Mouse (Mus musculus) forebrain, embryonic 12.5 days (tissue): Measurements from ENCODE around the gene Ablim1. TPM values are rescaled to one million over a fixed set of nuclear protein-coding genes. Genes with fewer than 3 reads are reported as not detected.

ENCODE experiments used
- ATAC-seq: fragments of 200-750 bp; cut with Nextera tagmentation; 2 replicates; pipeline ENCODE4 v1.8.0; 2017; ENCODE audit warnings: moderate TSS enrichment; ENCODE audit not compliant: low FRiP score
- H3K27ac ChIP-seq: fragments of 300-500 bp; sonication (generic); 2 replicates; pipeline ENCODE4 v1.5.1; 2016; ENCODE audit warnings: mild to moderate bottlenecking
- H3K27me3 ChIP-seq: fragments of 300-500 bp; sonication (generic); 2 replicates; pipeline ENCODE4 v1.6.1; 2016; ENCODE audit warnings: mild to moderate bottlenecking
- H3K36me3 ChIP-seq: fragments of 300-500 bp; sonication (generic); replicated peaks from 2 replicates; pipeline ENCODE4 v1.6.1; 2016; ENCODE audit warnings: mild to moderate bottlenecking
- H3K4me1 ChIP-seq: fragments of 300-500 bp; sonication (generic); 2 replicates; pipeline ENCODE4 v1.6.1; 2016
- H3K4me2 ChIP-seq: fragments of 300-500 bp; sonication (generic); 2 replicates; pipeline ENCODE4 v1.6.1; 2016; ENCODE audit warnings: mild to moderate bottlenecking, moderate library complexity
- H3K4me3 ChIP-seq: fragments of 300-500 bp; sonication (generic); replicated peaks from 2 replicates; pipeline ENCODE4 v1.5.1; 2016; ENCODE audit warnings: mild to moderate bottlenecking
- H3K9ac ChIP-seq: fragments of 300-500 bp; sonication (generic); 2 replicates; pipeline ENCODE4 v1.6.1; 2016; ENCODE audit warnings: mild to moderate bottlenecking
- H3K9me3 ChIP-seq: fragments of 300-500 bp; sonication (generic); 2 replicates; pipeline ENCODE4 v1.6.1; 2016
- WGBS: fragments of 180-500 bp; shearing (Covaris S2); methylation state at CpG from one replicate; pipeline ENCODE4 v1.1.7; 2016; 5-methylcytosine and 5-hydroxymethylcytosine counted together
- polyA plus RNA-seq: library from polyadenylated mRNA; unstranded; fragments of >200 nt; fragmentation: Nextera tagmentation; extraction: Ambion mirVana; gene quantifications from 2 replicates; pipeline ENCODE4 v1.2.1, GENCODE M21; 2016

The Ablim1 gene
- polyA plus RNA-seq, 1 experiment from 2014 or later: 17.7 TPM

- Histone ChIP-seq H3K4me3 (no peak overlapping the region), H3K36me3 (no peaks in the 10 kb centered on the region), H3K27me3 (peaks cover 23% of the 10 kb centered on the region; the same call in 1 of the 2 replicates), H3K9me3 (no peaks in the 10 kb centered on the region), H3K4me1 (0 out of 2 replicates have a peak, but pooled peaks cover 3% of the 10 kb centered on the region), H3K4me2 (no peak overlapping the region), H3K27ac (no peak overlapping the region), H3K9ac (no peak overlapping the region)
- no peak for ATAC-seq
- WGBS: 36% methylated on average over 8 of the region's 8 CpGs
These were observed 20.4 kb upstream of the Ablim1 start for GRCm38 (mm10) chr19:57335135-57335534.

- Histone ChIP-seq H3K36me3 (no peaks in the 10 kb centered on the region), H3K9ac (no peak overlapping the region), H3K27ac (no peak overlapping the region), H3K27me3 (peaks cover 23% of the 10 kb centered on the region; the same call in 1 of the 2 replicates), H3K4me2 (no peak overlapping the region), H3K4me3 (no peak overlapping the region), H3K4me1 (0 out of 2 replicates have a peak, but pooled peaks cover 3% of the 10 kb centered on the region), H3K9me3 (no peaks in the 10 kb centered on the region)
- no peak for ATAC-seq
- 85% methylated on average over 4 of the region's 4 CpGs for WGBS
These were observed 18.6 kb upstream of the Ablim1 start for GRCm38 (mm10) chr19:57333356-57333755.

GRCm38 (mm10) chr19:57331237-57331636, 16.5 kb upstream of the Ablim1 start:
- ATAC-seq: no peak
- Histone ChIP-seq H3K36me3 (no peaks in the 10 kb centered on the region), H3K9ac (no peak overlapping the region), H3K4me3 (no peak overlapping the region), H3K9me3 (no peaks in the 10 kb centered on the region), H3K27ac (no peak overlapping the region), H3K4me2 (no peak overlapping the region), H3K27me3 (peaks cover 23% of the 10 kb centered on the region; the same call in 1 of the 2 replicates), H3K4me1 (0 out of 2 replicates have a peak, but pooled peaks cover 3% of the 10 kb centered on the region)
- 86% methylated on average over 6 of the region's 6 CpGs for WGBS

- no peak overlapping the region for H3K4me2 ChIP-seq
- no peak overlapping the region for H3K27ac ChIP-seq
- H3K9me3 ChIP-seq: no peaks in the 10 kb centered on the region
- 0 out of 2 replicates have a peak, but pooled peaks cover 3% of the 10 kb centered on the region for H3K4me1 ChIP-seq
- WGBS: 84% methylated on average over 11 of the region's 11 CpGs
- H3K9ac ChIP-seq: no peak overlapping the region
- H3K4me3 ChIP-seq: no peak overlapping the region
- H3K36me3 ChIP-seq: no peaks in the 10 kb centered on the region
- 0 out of 2 replicates have a peak, but pooled peaks cover 19% of the 10 kb centered on the region for H3K27me3 ChIP-seq
- no peak for ATAC-seq
These were observed 15.6 kb upstream of the Ablim1 start for GRCm38 (mm10) chr19:57330309-57330708.

GRCm38 (mm10) chr19:57328792-57329191, 14.1 kb upstream of the Ablim1 start:
- H3K9ac ChIP-seq: no peak overlapping the region
- no peak for ATAC-seq
- H3K27me3 ChIP-seq: peaks cover 7% of the 10 kb centered on the region; the same call in 1 of the 2 replicates
- no peak overlapping the region for H3K4me3 ChIP-seq
- no peaks in the 10 kb centered on the region for H3K9me3 ChIP-seq
- 58% methylated on average over 12 of the region's 12 CpGs for WGBS
- H3K36me3 ChIP-seq: no peaks in the 10 kb centered on the region
- no peak overlapping the region for H3K4me2 ChIP-seq
- no peaks in the 10 kb centered on the region for H3K4me1 ChIP-seq
- no peak overlapping the region for H3K27ac ChIP-seq

GRCm38 (mm10) chr19:57328269-57328668, 13.6 kb upstream of the Ablim1 start:
- Histone ChIP-seq H3K4me3 (no peak overlapping the region), H3K4me2 (no peak overlapping the region), H3K4me1 (no peaks in the 10 kb centered on the region), H3K9me3 (no peaks in the 10 kb centered on the region), H3K36me3 (no peaks in the 10 kb centered on the region), H3K9ac (no peak overlapping the region), H3K27ac (no peak overlapping the region), H3K27me3 (peaks cover 4% of the 10 kb centered on the region; the same call in 1 of the 2 replicates)
- WGBS: 98% methylated on average over 7 of the region's 7 CpGs
- no peak for ATAC-seq

- H3K4me1 ChIP-seq: no peaks in the 10 kb centered on the region
- ATAC-seq: no peak
- no peaks in the 10 kb centered on the region for H3K9me3 ChIP-seq
- H3K27ac ChIP-seq: no peak overlapping the region
- no peak overlapping the region for H3K4me3 ChIP-seq
- H3K4me2 ChIP-seq: no peak overlapping the region
- H3K27me3 ChIP-seq: no peaks in the 10 kb centered on the region; the same call in 1 of the 2 replicates
- H3K9ac ChIP-seq: no peak overlapping the region
- no peaks in the 10 kb centered on the region for H3K36me3 ChIP-seq
These were observed 13.0 kb upstream of the Ablim1 start for GRCm38 (mm10) chr19:57327679-57328078.

- no peak for ATAC-seq
- WGBS: 34% methylated on average over 7 of the region's 7 CpGs
These were observed 11.1 kb upstream of the Ablim1 start for GRCm38 (mm10) chr19:57325748-57326300.

GRCm38 (mm10) chr19:57323087-57323486, 8.4 kb upstream of the Ablim1 start:
- no peaks in the 10 kb centered on the region; the same call in 1 of the 2 replicates for H3K27me3 ChIP-seq
- no peaks in the 10 kb centered on the region for H3K9me3 ChIP-seq
- no peak overlapping the region for H3K4me3 ChIP-seq
- ATAC-seq: no peak
- H3K4me2 ChIP-seq: no peak overlapping the region
- no peak overlapping the region for H3K27ac ChIP-seq
- H3K9ac ChIP-seq: no peak overlapping the region
- H3K36me3 ChIP-seq: no peaks in the 10 kb centered on the region
- 84% methylated on average over 8 of the region's 8 CpGs for WGBS
- no peaks in the 10 kb centered on the region for H3K4me1 ChIP-seq

More at GRCm38 (mm10) chr19:57325748-57326300, 11.1 kb upstream of the Ablim1 start:
- Histone ChIP-seq H3K9me3 (no peaks in the 10 kb centered on the region), H3K4me1 (no peaks in the 10 kb centered on the region), H3K27me3 (no peaks in the 10 kb centered on the region; the same call in 1 of the 2 replicates), H3K4me3 (no peak overlapping the region), H3K9ac (no peak overlapping the region), H3K36me3 (no peaks in the 10 kb centered on the region), H3K27ac (no peak overlapping the region), H3K4me2 (no peak overlapping the region)

GRCm38 (mm10) chr19:57322491-57322890, 7.8 kb upstream of the Ablim1 start:
- Histone ChIP-seq H3K9me3 (no peaks in the 10 kb centered on the region), H3K9ac (no peak overlapping the region), H3K4me2 (no peak overlapping the region), H3K4me1 (no peaks in the 10 kb centered on the region), H3K27me3 (no peaks in the 10 kb centered on the region; the same call in 1 of the 2 replicates), H3K4me3 (no peak overlapping the region), H3K36me3 (no peaks in the 10 kb centered on the region), H3K27ac (no peak overlapping the region)
- no peak for ATAC-seq
- 74% methylated on average over 4 of the region's 4 CpGs for WGBS

- Histone ChIP-seq H3K27ac (no peak overlapping the region), H3K36me3 (no peaks in the 10 kb centered on the region), H3K4me1 (no peaks in the 10 kb centered on the region), H3K4me2 (no peak overlapping the region), H3K9ac (no peak overlapping the region), H3K9me3 (no peaks in the 10 kb centered on the region), H3K4me3 (no peak overlapping the region), H3K27me3 (no peaks in the 10 kb centered on the region; the same call in 1 of the 2 replicates)
- ATAC-seq: no peak
- 80% methylated on average over 3 of the region's 3 CpGs for WGBS
These were observed 7.1 kb upstream of the Ablim1 start for GRCm38 (mm10) chr19:57321839-57322238.

- Histone ChIP-seq H3K4me3 (no peak overlapping the region), H3K4me1 (no peaks in the 10 kb centered on the region), H3K27me3 (peaks cover 9% of the 10 kb centered on the region; the same call in 1 of the 2 replicates), H3K9ac (no peak overlapping the region), H3K27ac (no peak overlapping the region), H3K36me3 (no peaks in the 10 kb centered on the region), H3K9me3 (no peaks in the 10 kb centered on the region), H3K4me2 (no peak overlapping the region)
- no peak for ATAC-seq
- 82% methylated on average over 9 of the region's 9 CpGs for WGBS
These were observed 6.1 kb upstream of the Ablim1 start for GRCm38 (mm10) chr19:57320656-57321382.
